24 mouse cellular contexts compared by ENCODE assay signal in the genomic region with DNA sequence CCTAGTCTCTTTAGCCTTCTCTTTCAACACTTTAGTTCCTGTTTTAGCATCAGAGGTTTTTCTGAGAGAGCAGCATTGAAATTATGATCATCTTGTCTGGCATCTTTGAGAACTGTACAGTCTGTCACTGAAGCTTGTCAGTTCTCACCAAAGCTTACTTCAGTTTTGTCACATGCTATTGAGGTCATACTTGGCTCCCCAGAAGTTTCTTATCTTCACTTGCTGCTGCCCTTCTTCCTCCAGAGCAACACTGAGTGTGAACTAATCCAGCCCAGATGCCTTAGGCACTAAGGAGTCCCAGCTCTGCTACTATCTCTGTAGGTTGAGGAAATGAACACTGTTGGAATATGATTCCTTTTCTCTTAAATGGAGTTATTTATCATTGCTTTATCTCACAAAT. TPM values are rescaled to one million over a fixed set of nuclear protein-coding genes. Genes with fewer than 3 reads are reported as not detected.
DNase-seq lines count a peak whose midpoint lies in the region; ATAC-seq and TF ChIP-seq lines count a peak whose summit lies in the region.
"Had no signal": no experiment of that assay in that cellular context is flagged by ENCODE, and none has a peak within 500 bp of the region (broad histone marks: within the 10 kb centered on the region; RNA-seq: fewer than 3 reads in every experiment).

No protein-coding gene starts in this region.

- no peaks in the 10 kb centered on the region; the same call in 1 of the 2 replicates for H3K4me1 ChIP-seq in heart, embryonic 10.5 days
- peaks cover 1% of the 10 kb centered on the region for H3K4me1 ChIP-seq in heart, adult 2 months (ENCODE audit: control insufficient read depth, insufficient read depth, low read length)
- H3K4me1 ChIP-seq in heart, embryonic 12.5 days (replicated peaks) = peaks cover 14% of the 10 kb centered on the region
- 0 out of 2 replicates have a peak, but pooled peaks cover 3% of the 10 kb centered on the region for H3K4me1 ChIP-seq in liver, embryonic 11.5 days (replicated peaks; ENCODE audit: control insufficient read depth, insufficient read depth, low read length)
- H3K4me1 ChIP-seq: forebrain, embryonic 10.5 days; hindbrain, embryonic 15.5 days; intestine, embryonic 15.5 days; midbrain, embryonic 10.5 days had no signal

- H3K9ac ChIP-seq in heart, adult 2 months (ENCODE audit: low read depth, low read length) = no peak overlapping the region
- no peak overlapping the region for H3K9ac ChIP-seq in heart, embryonic 12.5 days
- H3K9ac ChIP-seq in liver, embryonic 11.5 days (ENCODE audit: low read depth, low read length) = no peak overlapping the region
- H3K9ac ChIP-seq: forebrain, postnatal 0 days; hindbrain, embryonic 15.5 days; intestine, embryonic 15.5 days; liver, embryonic 12.5 days had no signal

- no peaks in the 10 kb centered on the region for H3K27me3 ChIP-seq in heart, embryonic 10.5 days (ENCODE audit: insufficient read depth, poor library complexity, severe bottlenecking)
- H3K27me3 ChIP-seq in heart, adult 2 months (ENCODE audit: control insufficient read depth, insufficient read depth, low read length) = no peaks in the 10 kb centered on the region
- no peaks in the 10 kb centered on the region for H3K27me3 ChIP-seq in heart, embryonic 12.5 days (replicated peaks)
- H3K27me3 ChIP-seq in liver, embryonic 11.5 days (replicated peaks; ENCODE audit: control insufficient read depth, insufficient read depth, low read length) = no peaks in the 10 kb centered on the region
- H3K27me3 ChIP-seq: hindbrain, embryonic 15.5 days; intestine, embryonic 15.5 days; liver, embryonic 12.5 days had no signal

- intact Hi-C loops in heart, adult 2 months (cut with DNase I) = loop anchor here (5.0 kb wide), 1 partner anchor 90 kb away; no protein-coding TSS in a partner anchor

- H3K9me3 ChIP-seq in heart, embryonic 10.5 days = no peaks in the 10 kb centered on the region
- no peaks in the 10 kb centered on the region for H3K9me3 ChIP-seq in heart, embryonic 12.5 days (replicated peaks)
- H3K9me3 ChIP-seq in liver, embryonic 11.5 days (ENCODE audit: control insufficient read depth, low read length) = no peaks in the 10 kb centered on the region
- H3K9me3 ChIP-seq: forebrain, embryonic 10.5 days; hindbrain, embryonic 15.5 days; intestine, embryonic 15.5 days; liver, embryonic 12.5 days; midbrain, embryonic 10.5 days had no signal

- H3K79me2 ChIP-seq in heart, adult 2 months (replicated peaks; ENCODE audit: control insufficient read depth, insufficient read depth, low read length) = no peaks in the 10 kb centered on the region
- no peaks in the 10 kb centered on the region; the same call in 1 of the 2 replicates for H3K79me2 ChIP-seq in macrophage (ENCODE audit: inconsistent target)

- peaks cover 41% of the 10 kb centered on the region for H3K36me3 ChIP-seq in heart, embryonic 10.5 days
- H3K36me3 ChIP-seq in heart, adult 2 months (ENCODE audit: control insufficient read depth, insufficient read depth, low read length) = peaks cover 7% of the 10 kb centered on the region
- H3K36me3 ChIP-seq in heart, embryonic 12.5 days = peaks cover 40% of the 10 kb centered on the region
- peaks cover 18% of the 10 kb centered on the region for H3K36me3 ChIP-seq in macrophage (ENCODE audit: inconsistent target)
- H3K36me3 ChIP-seq in liver, embryonic 11.5 days (ENCODE audit: control insufficient read depth, insufficient read depth, low read length) = peaks cover 3% of the 10 kb centered on the region; the same call in 1 of the 2 replicates

- no peak overlapping the region for H3K4me3 ChIP-seq in heart, embryonic 10.5 days
- no peak overlapping the region for H3K4me3 ChIP-seq in heart, adult 2 months
- no peak overlapping the region for H3K4me3 ChIP-seq in heart, embryonic 12.5 days
- H3K4me3 ChIP-seq in macrophage (ENCODE audit: inconsistent target) = no peak overlapping the region
- H3K4me3 ChIP-seq in liver, embryonic 11.5 days (ENCODE audit: low read depth, low read length) = no peak overlapping the region
- H3K4me3 ChIP-seq: forebrain, embryonic 10.5 days; hindbrain, embryonic 15.5 days; intestine, embryonic 15.5 days; liver, embryonic 12.5 days; midbrain, embryonic 10.5 days had no signal

- ATAC-seq in heart, embryonic 12.5 days (ENCODE audit: insufficient number of reproducible peaks, low FRiP score) = peak; percentile 42; the same call in 1 of the 2 replicates
- no peak for ATAC-seq in liver, embryonic 11.5 days (replicated peaks; ENCODE audit: low FRiP score)
- ATAC-seq: activated CD4-positive, CD25-positive, alpha-beta regulatory T cell, adult 4 months; forebrain, postnatal 0 days; intestine, embryonic 15.5 days; liver, embryonic 12.5 days; lung, postnatal 0 days had no signal

- TF ChIP-seq POLR2A in heart, adult 2 months (IDR thresholded peaks at IDR 0.05; ENCODE audit: insufficient read depth, low read depth, low read length) = no peak

- TF ChIP-seq EP300 in heart, adult 2 months (IDR thresholded peaks at IDR 0.05; ENCODE audit: insufficient read depth, low read depth, low read length) = no peak

- 0 out of 2 replicates have a peak overlapping the region, but pooled peaks have one; percentile 10 for H3K27ac ChIP-seq in heart, embryonic 10.5 days
- no peak overlapping the region for H3K27ac ChIP-seq in heart, adult 2 months
- H3K27ac ChIP-seq in heart, embryonic 12.5 days (ENCODE audit: poor library complexity, severe bottlenecking) = peak overlapping the region; percentile 80
- peak overlapping the region; percentile 27; the same call in 1 of the 2 replicates for H3K27ac ChIP-seq in macrophage
- H3K27ac ChIP-seq in liver, embryonic 11.5 days (ENCODE audit: low read depth, low read length) = no peak overlapping the region
- H3K27ac ChIP-seq: forebrain, embryonic 10.5 days; hindbrain, embryonic 15.5 days; intestine, embryonic 15.5 days; liver, embryonic 12.5 days; midbrain, embryonic 10.5 days had no signal

- DNase-seq in heart, embryonic 10.5 days (ENCODE audit: low spot score) = no peak
- DNase-seq in heart, adult 2 months = no peak
- DNase-seq in MEL-GATA-1-ER (ENCODE audit: extremely low read depth, low read depth) = peak; percentile 62
- no peak for DNase-seq in thymus, postnatal 4 days
- DNase-seq in liver, embryonic 11.5 days (ENCODE audit: low spot score) = no peak
- no peak for DNase-seq in right cerebral cortex, postnatal 14 days
- DNase-seq: adrenal gland, postnatal 36 days; cerebellum, adult 2 months; cerebellum, postnatal 36 days; forebrain, postnatal 0 days; kidney, postnatal 36 days; left cerebral cortex, postnatal 4 days; retina, postnatal 1 day; spleen, adult 18-20 months; thymus, postnatal 36 days had no signal

- TF ChIP-seq CTCF in heart, adult 2 months (IDR thresholded peaks at IDR 0.05) = no peak

- no peak overlapping the region for H3K4me2 ChIP-seq in heart, embryonic 12.5 days
- H3K4me2 ChIP-seq in liver, embryonic 11.5 days = no peak overlapping the region
- H3K4me2 ChIP-seq: hindbrain, embryonic 15.5 days; intestine, embryonic 15.5 days; liver, embryonic 12.5 days had no signal

RNA-seq across cellular contexts. Expression of gene Tgfbr1, which starts 49.2 kb away (rescaled TPM):
- 47.9 and 51.9 TPM in 2 replicates for polyA plus RNA-seq in heart, embryonic 10.5 days (2016; fragmentation: Nextera tagmentation; extraction: Ambion mirVana)
- total RNA-seq in heart, adult 2 months (2021) = 10 to 100 TPM; 13.8 to 14.2 TPM
- 5.1 and 10.7 TPM in 2 replicates for polyA plus RNA-seq in heart, adult 2 months (2012; rRNA removed)
- 51.7 and 54.7 TPM in 2 replicates for polyA plus RNA-seq in heart, embryonic 12.5 days (2016; fragmentation: Nextera tagmentation; extraction: Ambion mirVana)
- total RNA-seq in macrophage (2018; cell fraction: chromatin; rRNA removed) = 100 to 1,000 TPM in 5 of 26 experiments, 10 to 100 TPM in 21; 20.5 to 186 (median 43.9) TPM
- total RNA-seq in macrophage (2018; cell fraction: cytosol; rRNA removed) = 100 to 1,000 TPM in 1 of 26 experiments, 10 to 100 TPM in 25; 23.9 to 110 (median 47.2) TPM
- total RNA-seq in macrophage (2018; cell fraction: nucleus; rRNA removed) = 100 to 1,000 TPM in 5 of 26 experiments, 10 to 100 TPM in 21; 44.0 to 183 (median 73.9) TPM
- polyA plus RNA-seq in macrophage (2018) = 31.9 to 48.4 TPM (median 37.0 TPM) in 3 replicates
- 24.3 and 26.3 TPM in 2 replicates for polyA plus RNA-seq in liver, embryonic 11.5 days (2014; fragmentation: Nextera tagmentation; extraction: Ambion mirVana)

Comparison
In these comparisons a context has a peak if more than half of its experiments do, and no peak if none do; other contexts are left out.
1. H3K27ac ChIP-seq: peak in heart, embryonic 10.5 days (single experiment), heart, embryonic 12.5 days (single experiment) and macrophage (single experiment); none in heart, adult 2 months (single experiment) and liver, embryonic 11.5 days (single experiment).